Mouse (Mus musculus) ES-CJ7 (cell line): ENCODE data around the gene Klhl34.

Experiments
- DNase-seq: peaks from one replicate; pipeline ENCODE4 v3.0.0; 2011; ENCODE audit warnings: low read depth, low spot score

Klhl34 gene

GRCm38 (mm10) chrX:157818207-157818920, at the start of gene Klhl34:
TSS of gene Klhl34 (plus strand) at chrX:157818435.
- DNase-seq: peak; percentile 22

DNA sequence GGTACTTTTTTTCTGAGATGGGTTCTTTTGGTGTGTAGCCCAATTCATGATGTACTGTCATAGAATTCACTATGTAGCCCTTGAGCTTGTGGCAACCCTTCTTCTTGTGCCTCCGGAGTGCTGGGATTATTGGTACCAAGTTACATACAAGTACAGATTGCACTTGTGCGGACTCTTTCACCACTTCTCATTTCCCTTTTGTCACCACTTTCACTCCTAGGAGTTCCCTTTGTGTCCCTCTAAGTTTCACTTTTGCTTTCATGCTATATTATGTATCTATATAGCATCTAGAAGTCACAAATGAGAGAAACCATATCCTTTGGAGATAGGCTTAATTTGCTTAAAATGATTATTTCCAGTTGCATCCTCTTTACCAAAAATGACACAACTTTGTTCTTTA, 16.6 kb upstream of the Klhl34 start:
- DNase-seq: no peak

DNA sequence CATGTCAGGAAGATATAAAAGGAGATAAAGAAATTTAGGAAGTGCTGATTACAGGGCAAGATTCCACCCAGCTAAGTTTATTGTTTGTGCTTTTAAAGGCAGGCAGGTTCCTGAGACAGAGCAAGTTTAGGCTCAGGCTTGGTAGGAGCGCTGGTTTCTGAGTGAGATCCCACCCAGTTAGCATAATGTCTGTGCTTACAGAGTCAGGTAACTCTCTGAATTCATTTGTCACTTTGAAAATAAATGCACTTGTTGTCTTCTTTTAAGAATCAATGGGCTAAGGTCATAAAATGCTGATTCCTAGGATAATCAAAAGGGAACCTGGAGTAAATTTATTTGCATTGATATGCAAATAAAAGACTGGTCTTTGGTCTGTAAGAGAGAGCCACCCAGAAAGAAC, 8.5 kb upstream of the Klhl34 start:
- peak; percentile 46 for DNase-seq

GRCm38 (mm10) chrX:157817571-157818206, 546 bp upstream of the Klhl34 start:
- peak; percentile 88 for DNase-seq

DNA sequence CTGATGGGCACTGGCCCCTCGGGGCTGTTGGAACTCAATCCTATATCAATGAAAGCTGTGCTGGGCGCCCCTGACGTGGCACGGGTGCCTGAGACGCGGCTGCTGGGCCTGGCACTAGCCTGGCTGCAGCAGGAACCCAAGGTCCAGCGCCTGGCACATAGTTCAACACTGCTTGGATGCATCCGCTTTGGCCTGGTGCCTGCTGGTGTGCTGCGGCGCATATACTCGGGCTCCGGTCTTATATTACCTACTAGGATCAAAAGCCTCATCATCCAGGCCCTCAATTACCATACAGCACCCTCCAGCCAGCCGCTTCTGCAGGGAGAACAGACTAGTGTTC, 656 bp downstream of the Klhl34 start:
- DNase-seq: no peak

DNA sequence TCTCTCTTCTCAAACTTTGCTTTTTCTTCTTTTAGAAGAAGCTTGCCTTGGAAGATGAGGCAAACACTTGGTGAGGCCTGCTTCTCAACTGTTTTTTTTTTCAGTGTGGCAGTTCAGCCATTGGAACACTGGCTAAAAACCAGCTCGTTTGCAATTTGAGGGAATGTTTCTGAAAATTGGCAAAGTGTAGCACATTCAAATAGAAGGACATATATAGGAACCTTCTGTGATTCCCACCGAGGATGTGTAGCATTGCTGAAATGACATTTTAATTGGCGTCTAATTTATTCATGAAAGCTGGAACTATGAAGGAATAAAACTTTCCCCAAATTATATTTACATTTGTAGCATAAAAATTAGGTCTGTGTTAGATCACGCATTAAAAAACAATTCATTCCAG, 11.7 kb downstream of the Klhl34 start:
- DNase-seq: no peak
